Mouse (Mus musculus) testis, adult 2 months (tissue): ENCODE results near the gene Mad2l1bp.

ENCODE experiments used
- CTCF ChIP-seq: fragments of 200-500 bp; IDR thresholded peaks from 2 replicates; pipeline ENCODE4 v1.5.1; 2012; ENCODE audit warnings: low read depth, mild to moderate bottlenecking, inconsistent platforms, low read length, moderate library complexity; ENCODE audit not compliant: control insufficient read depth, insufficient read depth, insufficient replicate concordance
- POLR2A ChIP-seq: fragments of 200-500 bp; IDR thresholded peaks from 2 replicates; pipeline ENCODE4 v1.6.1; 2012; ENCODE audit warnings: low read depth, mild to moderate bottlenecking, inconsistent platforms, low read length, moderate library complexity; ENCODE audit not compliant: control insufficient read depth

DNA sequence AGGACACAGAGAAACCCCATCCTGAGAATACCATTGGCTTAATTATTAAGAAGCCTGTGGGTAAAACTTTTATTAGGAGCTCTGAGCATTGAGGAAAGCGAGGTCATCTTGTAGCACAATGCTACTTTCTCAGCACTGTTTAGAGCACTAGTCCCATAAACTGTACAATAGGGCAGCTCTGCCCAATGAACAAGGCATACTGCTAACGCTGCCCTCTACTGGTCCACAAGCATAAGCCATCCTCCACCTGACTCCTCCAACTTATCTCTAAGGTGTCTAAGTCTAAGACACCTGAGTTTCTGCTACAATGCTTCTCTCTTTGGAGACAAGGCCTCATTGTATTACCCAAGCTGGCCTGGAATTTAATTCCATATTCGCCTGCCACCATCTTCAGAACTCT lies 17.2 kb upstream of the Mad2l1bp start:
- no peak; the same call in 1 of the 2 replicates for TF ChIP-seq CTCF
- no peak for TF ChIP-seq POLR2A
